In the genomic region with DNA sequence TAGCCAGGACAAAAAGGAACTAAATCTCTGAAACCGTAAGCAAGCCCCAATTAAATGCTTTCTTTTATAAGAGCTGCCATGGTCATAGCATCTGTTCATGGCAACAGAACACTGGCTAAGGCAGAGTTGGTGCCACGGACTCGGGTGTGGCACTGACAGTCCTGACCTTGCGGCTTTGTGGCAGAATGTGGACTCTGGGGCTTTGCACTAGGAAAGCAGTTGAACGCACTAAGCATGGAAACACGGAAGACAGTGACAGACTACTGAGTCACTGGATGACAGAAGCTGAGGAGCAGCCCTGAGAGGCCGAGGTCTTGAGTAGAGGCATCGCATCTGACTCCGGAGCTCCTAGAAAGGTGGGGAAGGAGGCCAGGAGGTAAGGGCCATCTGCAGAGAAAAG, we compare ENCODE assay signal across 30 mouse cellular contexts. TPM values are rescaled to one million over a fixed set of nuclear protein-coding genes. Genes with fewer than 3 reads are reported as not detected.
"Had no signal": no experiment of that assay in that cellular context is flagged by ENCODE, and none has a peak within 500 bp of the region (broad histone marks: within the 10 kb centered on the region; RNA-seq: fewer than 3 reads in every experiment).

No protein-coding gene starts in this region.

- H3K9ac ChIP-seq: embryonic facial prominence, embryonic 12.5 days; embryonic facial prominence, embryonic 13.5 days; embryonic facial prominence, embryonic 15.5 days; forebrain, embryonic 12.5 days; forebrain, embryonic 13.5 days; forebrain, embryonic 15.5 days; forebrain, postnatal 0 days had no signal

- H3K9me3 ChIP-seq: embryonic facial prominence, embryonic 12.5 days; embryonic facial prominence, embryonic 13.5 days; embryonic facial prominence, embryonic 15.5 days; forebrain, embryonic 12.5 days; forebrain, embryonic 13.5 days; forebrain, embryonic 15.5 days; heart, embryonic 10.5 days had no signal

- H3K4me3 ChIP-seq: embryonic facial prominence, embryonic 10.5 days; embryonic facial prominence, embryonic 12.5 days; embryonic facial prominence, embryonic 13.5 days; embryonic facial prominence, embryonic 15.5 days; erythroblast, embryonic 14.5 days; forebrain, embryonic 10.5 days; forebrain, embryonic 12.5 days; forebrain, embryonic 13.5 days; forebrain, embryonic 15.5 days; gastrocnemius, adult 2 months; heart, adult 2 months; heart, embryonic 10.5 days had no signal

- DNase-seq: cerebellum, postnatal 10 days; cerebellum, postnatal 14 days; cerebellum, postnatal 25 days; cerebellum, postnatal 36 days; embryo, embryonic 11 days; forebrain, postnatal 0 days; gastrocnemius, adult 2 months; gastrocnemius, postnatal 10 days; gastrocnemius, postnatal 14 days; gastrocnemius, postnatal 25 days; gastrocnemius, postnatal 36 days; heart, adult 11 months; heart, adult 18-20 months; heart, adult 2 months had no signal

- ATAC-seq: forebrain, embryonic 13.5 days; forebrain, embryonic 14.5 days; forebrain, embryonic 15.5 days; forebrain, embryonic 16.5 days; forebrain, postnatal 0 days had no signal

- H3K27me3 ChIP-seq: embryonic facial prominence, embryonic 12.5 days; embryonic facial prominence, embryonic 13.5 days; embryonic facial prominence, embryonic 15.5 days; forebrain, embryonic 12.5 days; forebrain, embryonic 13.5 days; forebrain, embryonic 15.5 days had no signal

- H3K4me1 ChIP-seq: embryonic facial prominence, embryonic 10.5 days; embryonic facial prominence, embryonic 12.5 days; embryonic facial prominence, embryonic 13.5 days; embryonic facial prominence, embryonic 15.5 days; forebrain, embryonic 10.5 days; forebrain, embryonic 15.5 days; heart, embryonic 10.5 days had no signal

- H3K4me2 ChIP-seq: embryonic facial prominence, embryonic 12.5 days; embryonic facial prominence, embryonic 13.5 days; embryonic facial prominence, embryonic 15.5 days; forebrain, embryonic 12.5 days; forebrain, embryonic 13.5 days; forebrain, embryonic 15.5 days had no signal

- H3K27ac ChIP-seq: embryonic facial prominence, embryonic 10.5 days; embryonic facial prominence, embryonic 12.5 days; embryonic facial prominence, embryonic 13.5 days; embryonic facial prominence, embryonic 15.5 days; forebrain, embryonic 10.5 days; forebrain, embryonic 12.5 days; forebrain, embryonic 13.5 days; forebrain, embryonic 15.5 days; gastrocnemius, adult 2 months; heart, adult 2 months; heart, embryonic 10.5 days had no signal

RNA-seq across cellular contexts. Expression of gene Kremen2, which starts 11.9 kb away (rescaled TPM):
- total RNA-seq: common myeloid progenitor, adult 5-6 weeks; gastrocnemius, adult 18-20 months; gastrocnemius, adult 2 months; gastrocnemius, adult 8-10 months; gastrocnemius, postnatal 10 days; gastrocnemius, postnatal 14 days; gastrocnemius, postnatal 25 days; gastrocnemius, postnatal 36 days; granulocyte monocyte progenitor cell, adult 5-6 weeks; heart, adult 2 months had no signal
- polyA plus RNA-seq: erythroblast, embryonic 14.5 days had no signal

RNA-seq across cellular contexts. Expression of gene Flywch2, which starts 28.3 kb away (rescaled TPM):
- total RNA-seq: gastrocnemius, adult 18-20 months; gastrocnemius, adult 8-10 months had no signal
- polyA plus RNA-seq: erythroblast, embryonic 14.5 days had no signal
